Mouse (Mus musculus) pancreas, adult 10 weeks (tissue): ENCODE measurements around the gene Ubr7. TPM values are rescaled to one million over a fixed set of nuclear protein-coding genes. Genes with fewer than 3 reads are reported as not detected.

Experiments
- polyA plus RNA-seq: library from polyadenylated mRNA; stranded (reverse); fragments of 350-450 nt; fragmentation: Illumina TruSeq; extraction: RNeasy Lipid Tissue Mini Kit (QIAGEN cat#74804); gene quantifications from one replicate; pipeline ENCODE4 v1.2.3, GENCODE M21; 2015; ENCODE audit warnings: low read depth, low replicate concordance; ENCODE audit not compliant: insufficient read depth

The Ubr7 gene
- 4.2 TPM for polyA plus RNA-seq

DNA sequence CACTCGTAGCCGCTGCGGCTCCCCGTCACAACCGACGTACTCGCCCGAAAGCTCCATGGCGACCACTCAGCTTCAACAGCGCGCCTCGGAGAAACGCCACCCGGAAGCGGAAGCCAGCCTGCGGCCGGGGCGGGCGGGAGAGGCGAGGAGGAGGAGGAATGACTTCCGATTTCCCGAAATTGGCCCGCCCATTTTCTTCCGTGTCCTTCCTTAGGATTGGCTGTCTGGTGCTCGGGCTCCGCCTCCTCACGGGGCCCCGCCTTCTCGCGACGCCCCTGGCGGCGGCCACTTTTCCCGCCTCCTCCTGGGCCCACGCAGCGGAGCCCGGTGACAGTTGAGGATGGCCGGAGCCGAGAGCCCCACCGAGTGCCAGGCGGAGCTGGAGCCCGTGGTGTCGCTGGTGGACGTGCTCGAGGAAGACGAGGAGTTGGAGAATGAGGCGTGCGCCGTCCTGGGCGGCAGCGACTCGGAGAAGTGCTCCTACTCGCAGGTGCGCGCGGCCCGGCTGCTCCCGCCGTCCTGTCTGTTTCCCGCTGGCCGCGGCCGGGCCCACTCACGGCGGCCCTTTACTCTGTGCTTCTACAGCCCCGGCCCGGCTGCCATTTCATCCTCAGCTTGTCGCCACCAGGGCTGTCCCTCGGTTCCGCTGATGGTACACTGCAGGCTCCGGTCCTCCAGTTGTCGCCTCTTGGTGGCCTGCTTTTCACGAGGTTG lies at the start of gene Ubr7, which contains the start of the genes Gm28051 and Gon7:
Gene Ubr7, plus strand, starts transcription at position 279 of the 714 bp plus-strand sequence.
Gene Gm28051, minus strand, starts transcription at position 77 of the 714 bp plus-strand sequence.
Gene Gon7, minus strand, starts transcription at position 115 of the 714 bp plus-strand sequence.

DNA sequence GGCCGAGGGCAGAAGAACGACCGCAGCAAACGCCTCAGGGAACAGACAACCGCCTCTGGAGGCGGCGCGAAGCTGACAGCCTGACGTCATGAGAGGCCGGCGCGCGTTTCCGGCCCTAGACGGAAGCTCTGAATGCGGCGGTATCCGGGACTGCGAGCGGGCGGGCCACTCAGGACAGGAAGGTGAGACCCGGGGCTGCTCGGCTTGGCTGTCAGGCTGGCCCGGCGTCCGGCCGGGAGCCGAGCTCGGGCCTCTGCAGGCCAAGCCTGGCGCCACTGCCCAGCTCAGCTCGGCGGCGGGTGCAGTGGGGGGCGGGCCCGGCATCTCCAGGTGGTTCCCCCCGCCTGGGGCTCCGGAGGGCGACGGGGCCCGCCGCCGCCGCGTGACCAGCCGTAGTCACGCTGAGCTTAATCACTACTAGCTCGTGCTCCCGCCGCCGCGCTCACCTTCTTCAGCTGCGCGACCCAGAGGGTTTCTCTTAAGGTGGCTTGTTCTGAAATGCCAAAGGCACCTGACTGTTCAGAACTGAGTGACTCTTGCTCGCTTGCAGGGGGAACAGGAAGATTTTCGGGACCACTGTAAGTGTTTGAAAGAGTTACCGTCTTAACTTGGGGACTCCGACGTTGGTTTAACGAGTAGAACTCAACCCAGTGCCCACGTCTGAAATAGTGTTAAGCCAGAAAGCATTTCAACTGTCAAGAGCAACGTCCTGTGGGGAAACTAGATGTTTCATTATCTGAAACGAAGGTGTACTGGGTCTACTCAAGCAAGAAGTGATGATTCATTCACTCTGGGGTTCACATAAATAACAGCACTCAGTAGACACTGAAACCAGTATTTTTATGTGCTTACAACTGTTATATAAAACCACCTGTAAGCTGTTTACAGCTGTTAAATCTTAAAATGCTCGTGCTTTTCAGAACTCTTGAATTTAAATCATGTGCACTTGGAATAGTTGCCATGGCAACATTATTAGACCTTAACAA lies 13.9 kb upstream of the Ubr7 start, which contains the start of the genes Moap1 and Tmem251:
Gene Moap1, minus strand, starts transcription at position 73 of the 986 bp plus-strand sequence.
Gene Tmem251, plus strand, starts transcription at position 174 of the 986 bp plus-strand sequence.

DNA sequence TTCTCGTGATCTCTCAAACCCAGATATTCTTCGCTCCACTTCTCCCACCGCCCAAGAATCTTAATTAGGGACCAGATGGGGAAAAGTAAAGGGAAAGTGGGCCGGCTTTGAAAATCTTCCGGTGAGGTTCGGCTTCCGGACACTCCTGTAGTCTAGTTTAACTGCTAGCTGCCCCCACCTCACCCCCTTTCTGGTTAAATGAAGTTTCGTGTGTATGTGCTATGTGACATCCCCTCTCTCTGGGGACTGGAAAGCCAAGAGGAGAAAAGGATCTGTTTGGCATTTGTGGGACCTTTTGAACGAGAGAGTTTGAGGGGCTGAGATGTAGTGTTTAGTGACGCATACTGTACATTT lies 613 bp downstream of the Ubr7 start, which contains the start of gene Gm20604:
Gene Gm20604, minus strand, starts transcription at position 270 of the 354 bp plus-strand sequence.

Other genes with a start within 250 kb of the Ubr7 start
- gene Chga, start 203.0 kb upstream of the Ubr7 start, polyA plus RNA-seq: 461 TPM
- gene Itpk1, start 53.0 kb upstream of the Ubr7 start, polyA plus RNA-seq: 4.5 TPM
- gene Moap1, start 14.3 kb upstream of the Ubr7 start, polyA plus RNA-seq: 1.1 TPM
- gene Tmem251, start 14.2 kb upstream of the Ubr7 start, polyA plus RNA-seq: 1.4 TPM
- gene Gm28051, start 202 bp upstream of the Ubr7 start, polyA plus RNA-seq: not detected
- 2.0 TPM for gene Gon7, start 164 bp upstream of the Ubr7 start, polyA plus RNA-seq
- gene Gm20604, start 705 bp downstream of the Ubr7 start, polyA plus RNA-seq: 1.5 TPM
- 4.7 TPM for gene Btbd7, start 120.5 kb downstream of the Ubr7 start, polyA plus RNA-seq
- gene Cox8c, start 141.3 kb downstream of the Ubr7 start, polyA plus RNA-seq: not detected
- gene Unc79, start 190.9 kb downstream of the Ubr7 start, polyA plus RNA-seq: 2.8 TPM